In genomic region chr19:32956916-32957558, GRCm38 (mm10) we compare ENCODE assay signal across 7 mouse cellular contexts.
DNase-seq lines count a peak whose midpoint lies in the region; ATAC-seq and TF ChIP-seq lines count a peak whose summit lies in the region.

No protein-coding gene starts in this region.

- peaks cover 38% of the 10 kb centered on the region for H3K27me3 ChIP-seq in G1E (ENCODE audit: insufficient read depth, low read length)
- H3K27me3 ChIP-seq in liver, embryonic 11.5 days (replicated peaks; ENCODE audit: control insufficient read depth, insufficient read depth, low read length): no peaks in the 10 kb centered on the region

- WGBS in liver, embryonic 11.5 days: 2% methylated on average over 13 of the region's 13 CpGs

- no peak overlapping the region for H3K9ac ChIP-seq in liver, embryonic 11.5 days (ENCODE audit: low read depth, low read length)

- no peaks in the 10 kb centered on the region for H3K9me3 ChIP-seq in G1E (replicated peaks)
- H3K9me3 ChIP-seq in liver, embryonic 11.5 days (ENCODE audit: control insufficient read depth, low read length): no peaks in the 10 kb centered on the region

- no peaks in the 10 kb centered on the region for H3K36me3 ChIP-seq in G1E (replicated peaks)
- no peaks in the 10 kb centered on the region for H3K36me3 ChIP-seq in liver, embryonic 11.5 days (ENCODE audit: control insufficient read depth, insufficient read depth, low read length)

- intact Hi-C loops in gastrocnemius, postnatal 14 days (cut with DNase I; ENCODE audit: low total_unique reads): loop anchor here (10.0 kb wide), 1 partner anchor 202 kb away; the partner anchor contains the start of gene Pten

- peak; percentile 11 for ATAC-seq in CD4-positive, CD25-positive, alpha-beta regulatory T cell, adult 4 months
- ATAC-seq in G1E (ENCODE audit: extremely low read depth, insufficient number of reproducible peaks, low FRiP score, poor library complexity, severe bottlenecking): no peak
- peak; percentile 29 for ATAC-seq in granulocyte monocyte progenitor cell, adult 5-6 weeks (replicated peaks; ENCODE audit: poor library complexity, severe bottlenecking)
- no peak for ATAC-seq in liver, embryonic 11.5 days (replicated peaks; ENCODE audit: low FRiP score)
- no peak for ATAC-seq in activated CD4-positive, CD25-positive, alpha-beta regulatory T cell, adult 4 months

- peak overlapping the region; percentile 64 for H3K4me3 ChIP-seq in G1E (ENCODE audit: low read depth, low read length)
- H3K4me3 ChIP-seq in liver, embryonic 11.5 days (ENCODE audit: low read depth, low read length): peak overlapping the region; percentile 27

- H3K4me1 ChIP-seq in G1E (ENCODE audit: insufficient read depth, low read depth, low read length): peaks cover 73% of the 10 kb centered on the region
- H3K4me1 ChIP-seq in liver, embryonic 11.5 days (replicated peaks; ENCODE audit: control insufficient read depth, insufficient read depth, low read length): peaks cover 20% of the 10 kb centered on the region

- no peak overlapping the region; the same call in 1 of the 2 replicates for H3K27ac ChIP-seq in liver, embryonic 11.5 days (ENCODE audit: low read depth, low read length)

- peak overlapping the region; percentile 73 for H3K4me2 ChIP-seq in liver, embryonic 11.5 days

- peak; percentile 39 for DNase-seq in G1E (ENCODE audit: low spot score)
- DNase-seq in liver, embryonic 11.5 days (ENCODE audit: low spot score): no peak
- DNase-seq in neural tube, embryonic 10.5 days (ENCODE audit: extremely low spot score, low spot score): peak; percentile 29
- no peak for DNase-seq in gastrocnemius, postnatal 14 days

- TF ChIP-seq CTCF in G1E (IDR thresholded peaks at IDR 0.05; ENCODE audit: low read depth, low read length): no peak

Comparison
In these comparisons a context has a peak if more than half of its experiments do, and no peak if none do; other contexts are left out.
1. ATAC-seq: peak in CD4-positive, CD25-positive, alpha-beta regulatory T cell, adult 4 months (single experiment) and granulocyte monocyte progenitor cell, adult 5-6 weeks (single experiment); none in G1E (single experiment), liver, embryonic 11.5 days (single experiment) and activated CD4-positive, CD25-positive, alpha-beta regulatory T cell, adult 4 months (single experiment).
2. DNase-seq: peak in G1E (single experiment) and neural tube, embryonic 10.5 days (single experiment); none in liver, embryonic 11.5 days (single experiment) and gastrocnemius, postnatal 14 days (single experiment).